Mouse (Mus musculus) forebrain, embryonic 16.5 days (tissue): ENCODE measurements around the gene Golt1a. TPM values are rescaled to one million over a fixed set of nuclear protein-coding genes. Genes with fewer than 3 reads are reported as not detected.

Experiments used
- ATAC-seq: fragments of 200-750 bp; cut with Nextera tagmentation; 2 replicates; pipeline ENCODE4 v1.8.0; 2017; ENCODE audit warnings: mild to moderate bottlenecking, moderate library complexity
- H3K27ac ChIP-seq: fragments of 300-500 bp; sonication (generic); 2 replicates; pipeline ENCODE4 v1.5.1; 2014; ENCODE audit warnings: low read length, control low read depth
- H3K27me3 ChIP-seq: fragments of 300-500 bp; sonication (generic); replicated peaks from 2 replicates; pipeline ENCODE4 v1.6.1; 2014; ENCODE audit warnings: low read length; ENCODE audit not compliant: control insufficient read depth, insufficient read depth
- H3K36me3 ChIP-seq: fragments of 300-500 bp; sonication (generic); 2 replicates; pipeline ENCODE4 v1.6.1; 2014; ENCODE audit not compliant: control insufficient read depth, insufficient read depth
- H3K4me1 ChIP-seq: fragments of 300-500 bp; sonication (generic); replicated peaks from 2 replicates; pipeline ENCODE4 v1.6.1; 2014; ENCODE audit warnings: low read length; ENCODE audit not compliant: control insufficient read depth, insufficient read depth
- H3K4me2 ChIP-seq: fragments of 300-500 bp; sonication (generic); 2 replicates; pipeline ENCODE4 v1.6.1; 2014; ENCODE audit warnings: mild to moderate bottlenecking, low read length, control low read depth
- H3K4me3 ChIP-seq: fragments of 300-500 bp; sonication (generic); replicated peaks from 2 replicates; pipeline ENCODE4 v1.5.1; 2014; ENCODE audit warnings: mild to moderate bottlenecking, low read length, control low read depth
- H3K9ac ChIP-seq: fragments of 300-500 bp; sonication (generic); replicated peaks from 2 replicates; pipeline ENCODE4 v1.6.1; 2014; ENCODE audit warnings: low read depth, low read length, control low read depth
- H3K9me3 ChIP-seq: fragments of 300-500 bp; sonication (generic); 2 replicates; pipeline ENCODE4 v1.6.1; 2016; ENCODE audit warnings: low read length; ENCODE audit not compliant: control insufficient read depth
- WGBS: fragments of 180-500 bp; shearing (Covaris S2); extraction: QIAGEN DNeasy Blood & Tissue Kit; methylation state at CpG from one replicate; pipeline ENCODE4 v1.1.7; 2014; 5-methylcytosine and 5-hydroxymethylcytosine counted together
- polyA plus RNA-seq: library from polyadenylated mRNA; unstranded; fragments of >200 nt; fragmentation: Nextera tagmentation; extraction: Ambion mirVana; gene quantifications from 2 replicates; pipeline ENCODE4 v1.2.1, GENCODE M21; 2015

Golt1a gene
- polyA plus RNA-seq, 1 experiment from 2014 or later: not detected

GRCm38 (mm10) chr1:133364022-133364630, 54.5 kb downstream of the Golt1a start:
- WGBS: 2% methylated on average over 27 of the region's 27 CpGs
- H3K9ac ChIP-seq: peak overlapping the region; percentile 65

GRCm38 (mm10) chr1:133364890-133365289, 55.3 kb downstream of the Golt1a start:
- Histone ChIP-seq H3K4me1 (peaks cover 9% of the 10 kb centered on the region), H3K9ac (no peak overlapping the region), H3K9me3 (no peaks in the 10 kb centered on the region), H3K4me2 (no peak overlapping the region), H3K27me3 (peaks cover 9% of the 10 kb centered on the region; the same call in 1 of the 2 replicates), H3K27ac (no peak overlapping the region), H3K4me3 (no peak overlapping the region), H3K36me3 (no peaks in the 10 kb centered on the region)
- no peak for ATAC-seq
- WGBS: 69% methylated on average over 2 of the region's 2 CpGs

More at GRCm38 (mm10) chr1:133364022-133364630, 54.5 kb downstream of the Golt1a start:
- ATAC-seq: peak; percentile 36
- Histone ChIP-seq H3K36me3 (no peaks in the 10 kb centered on the region), H3K9me3 (no peaks in the 10 kb centered on the region), H3K27ac (no peak overlapping the region), H3K4me2 (peak overlapping the region; percentile 92), H3K4me3 (peak overlapping the region; percentile 65), H3K27me3 (peaks cover 10% of the 10 kb centered on the region; the same call in 1 of the 2 replicates), H3K4me1 (peaks cover 9% of the 10 kb centered on the region)

GRCm38 (mm10) chr1:133366951-133367605, 57.5 kb downstream of the Golt1a start:
- no peak overlapping the region for H3K4me3 ChIP-seq
- H3K4me1 ChIP-seq: peaks cover 9% of the 10 kb centered on the region
- H3K36me3 ChIP-seq: no peaks in the 10 kb centered on the region
- ATAC-seq: no peak
- peaks cover 9% of the 10 kb centered on the region; the same call in 1 of the 2 replicates for H3K27me3 ChIP-seq
- H3K27ac ChIP-seq: no peak overlapping the region
- H3K9ac ChIP-seq: no peak overlapping the region
- no peaks in the 10 kb centered on the region for H3K9me3 ChIP-seq
- no peak overlapping the region for H3K4me2 ChIP-seq
- 48% methylated on average over 10 of the region's 10 CpGs for WGBS

DNA sequence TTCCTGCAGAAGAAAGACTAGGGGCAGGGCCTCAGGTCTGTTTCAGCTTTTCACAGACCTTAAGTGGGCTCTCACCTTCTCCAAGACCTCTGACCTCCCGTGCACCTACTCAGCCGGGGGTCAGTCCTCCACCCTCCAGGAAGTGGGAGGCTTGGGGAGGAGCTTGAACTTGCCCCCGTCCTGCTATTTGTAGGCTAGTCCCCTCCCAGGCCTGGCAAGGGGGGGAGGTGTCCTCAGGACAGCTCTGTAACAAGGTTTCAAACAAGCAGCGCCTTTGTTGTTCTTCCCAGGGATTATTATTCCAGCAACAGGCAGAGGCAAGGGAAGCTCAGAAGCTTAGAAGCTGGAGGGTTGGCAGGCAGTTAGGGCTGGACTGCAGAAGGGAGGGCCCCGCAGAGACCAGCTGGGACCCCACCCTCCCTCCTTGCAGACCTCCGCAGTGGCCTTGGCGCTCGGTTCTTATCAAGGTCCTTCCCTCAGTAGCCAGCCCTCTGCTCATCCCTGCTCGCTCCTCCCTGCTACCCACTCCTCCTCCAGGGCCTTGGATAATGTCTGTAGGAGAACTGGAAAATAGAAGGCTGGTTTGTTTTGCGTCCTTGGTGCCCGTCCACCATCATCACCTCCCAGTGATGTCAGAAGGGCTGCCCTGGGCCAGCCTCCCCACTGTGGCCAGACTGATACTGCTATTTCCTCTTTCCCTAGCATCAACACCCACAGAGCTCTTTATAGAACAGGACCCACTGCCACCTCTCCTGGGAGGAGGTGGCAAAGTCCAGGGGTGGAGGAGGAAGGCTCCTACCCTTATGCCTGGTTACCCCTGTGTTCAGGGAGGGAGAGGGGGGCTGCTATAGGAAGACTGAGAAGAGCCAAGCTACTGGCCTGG, 58.2 kb downstream of the Golt1a start:
- Histone ChIP-seq H3K36me3 (no peaks in the 10 kb centered on the region), H3K27ac (no peak overlapping the region), H3K27me3 (peaks cover 9% of the 10 kb centered on the region; the same call in 1 of the 2 replicates), H3K4me2 (no peak overlapping the region), H3K4me1 (peaks cover 9% of the 10 kb centered on the region), H3K4me3 (no peak overlapping the region), H3K9ac (no peak overlapping the region), H3K9me3 (no peaks in the 10 kb centered on the region)
- WGBS: 13% methylated on average over 11 of the region's 11 CpGs
- ATAC-seq: no peak

DNA sequence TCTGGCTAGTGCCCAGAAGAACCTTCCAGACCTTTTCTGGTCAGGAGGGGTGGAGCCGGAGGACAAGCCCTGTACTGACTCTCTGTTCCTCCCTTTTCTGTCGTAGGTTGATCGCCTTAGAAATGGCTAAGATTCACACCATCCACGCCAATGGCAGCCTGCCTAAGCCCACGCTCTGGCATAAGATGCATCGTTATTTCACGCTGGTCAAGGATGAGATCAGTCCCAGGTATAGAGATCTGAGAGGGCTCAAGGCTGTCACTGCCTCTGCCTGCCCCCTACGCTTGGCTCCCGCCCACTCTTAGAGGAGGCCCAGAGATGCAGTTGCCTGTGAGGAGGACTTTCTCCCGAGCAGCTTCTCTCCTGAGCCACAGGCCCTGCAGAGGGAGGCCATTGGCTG, 59.0 kb downstream of the Golt1a start:
- no peaks in the 10 kb centered on the region for H3K36me3 ChIP-seq
- peaks cover 9% of the 10 kb centered on the region; the same call in 1 of the 2 replicates for H3K27me3 ChIP-seq
- no peak overlapping the region for H3K27ac ChIP-seq
- H3K9me3 ChIP-seq: no peaks in the 10 kb centered on the region
- no peak for ATAC-seq
- peaks cover 6% of the 10 kb centered on the region for H3K4me1 ChIP-seq
- H3K9ac ChIP-seq: no peak overlapping the region
- WGBS: 54% methylated on average over 10 of the region's 10 CpGs
- no peak overlapping the region for H3K4me3 ChIP-seq
- no peak overlapping the region for H3K4me2 ChIP-seq

DNA sequence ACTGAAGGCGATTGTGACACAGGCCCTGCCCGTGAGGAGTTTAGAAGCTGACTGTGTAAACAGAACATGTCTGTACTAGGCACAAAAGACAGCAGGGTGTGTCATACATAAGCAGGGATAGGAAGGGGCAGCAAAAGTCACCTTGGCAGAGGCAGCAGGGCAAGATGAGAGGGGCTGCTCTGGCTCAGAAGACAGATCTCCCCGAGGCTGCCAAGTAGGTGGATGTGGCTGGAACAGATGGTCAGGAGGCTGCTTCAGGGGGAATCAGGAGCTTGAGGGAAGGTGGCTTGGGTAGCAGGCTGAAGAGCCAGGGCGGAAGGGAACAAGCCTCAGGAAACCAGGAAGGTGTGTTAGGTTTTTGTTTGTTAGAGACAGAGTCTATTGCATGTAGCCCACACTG, 60.8 kb downstream of the Golt1a start:
- Histone ChIP-seq H3K27ac (no peak overlapping the region), H3K27me3 (no peaks in the 10 kb centered on the region), H3K4me3 (no peak overlapping the region), H3K36me3 (no peaks in the 10 kb centered on the region), H3K9ac (no peak overlapping the region), H3K9me3 (no peaks in the 10 kb centered on the region), H3K4me1 (peaks cover 3% of the 10 kb centered on the region; the same call in 1 of the 2 replicates), H3K4me2 (no peak overlapping the region)
- ATAC-seq: no peak
- WGBS: 83% methylated on average over 4 of the region's 4 CpGs

- Histone ChIP-seq H3K9ac (no peak overlapping the region), H3K36me3 (no peaks in the 10 kb centered on the region), H3K4me2 (no peak overlapping the region), H3K27me3 (no peaks in the 10 kb centered on the region), H3K9me3 (no peaks in the 10 kb centered on the region), H3K4me3 (no peak overlapping the region), H3K4me1 (peaks cover 3% of the 10 kb centered on the region; the same call in 1 of the 2 replicates), H3K27ac (no peak overlapping the region)
- ATAC-seq: no peak
- WGBS: 90% methylated on average over 6 of the region's 6 CpGs
These were observed 61.8 kb downstream of the Golt1a start for GRCm38 (mm10) chr1:133371431-133371830.

- H3K27ac ChIP-seq: no peak overlapping the region
- no peaks in the 10 kb centered on the region for H3K27me3 ChIP-seq
- H3K9me3 ChIP-seq: no peaks in the 10 kb centered on the region
- peaks cover 3% of the 10 kb centered on the region; the same call in 1 of the 2 replicates for H3K4me1 ChIP-seq
- no peak overlapping the region for H3K4me3 ChIP-seq
- no peak overlapping the region for H3K4me2 ChIP-seq
- H3K36me3 ChIP-seq: no peaks in the 10 kb centered on the region
- 72% methylated on average over 8 of the region's 8 CpGs for WGBS
- no peak for ATAC-seq
- no peak overlapping the region for H3K9ac ChIP-seq
These were observed 62.5 kb downstream of the Golt1a start for GRCm38 (mm10) chr1:133372113-133372512.
